Mouse (Mus musculus) heart, adult 8-10 months (tissue): ENCODE measurements around the gene Tspan1. TPM values are rescaled to one million over a fixed set of nuclear protein-coding genes. Genes with fewer than 3 reads are reported as not detected.

Source experiments
- DNase-seq: peaks from one replicate; pipeline ENCODE4 v3.0.0; 2022; ENCODE audit warnings: low spot score
- total RNA-seq, 4 experiments: library from RNA; stranded (reverse); gene quantifications; 2 replicates each; pipeline ENCODE4 v1.2.4; 2022

Tspan1 gene
- total RNA-seq, 4 experiments from 2014 or later = 0.55 TPM; not detected in 3

- DNase-seq = no peak
Observed at GRCm38 (mm10) chr4:116127956-116128355, 39.4 kb downstream of the Tspan1 start.

DNA sequence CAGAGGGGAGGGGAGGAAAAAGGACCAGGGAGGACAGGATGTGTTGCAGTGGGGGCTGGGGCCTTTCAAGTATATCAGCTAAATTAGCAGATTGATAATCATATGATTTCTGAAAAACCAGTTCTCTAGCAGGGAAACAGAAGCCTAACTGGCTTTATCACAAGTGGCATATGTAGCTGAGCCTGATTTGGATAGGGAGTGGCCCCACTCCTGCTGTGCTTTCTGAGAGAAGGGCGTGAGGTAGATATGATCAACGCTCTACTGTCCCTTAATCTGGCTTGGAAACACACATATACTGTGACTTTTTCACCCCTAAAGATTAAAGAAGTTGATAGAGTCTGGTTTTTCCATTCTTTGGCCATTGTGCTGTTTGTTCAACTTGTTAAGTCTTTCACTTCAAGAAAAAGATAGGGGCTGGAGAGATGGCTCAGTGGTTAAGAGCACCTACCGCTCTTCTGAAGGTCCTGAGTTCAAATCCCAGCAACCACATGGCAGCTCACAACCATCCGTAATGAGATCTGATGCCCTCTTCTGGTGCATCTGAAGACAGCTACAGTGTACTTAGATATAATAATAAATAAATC lies 41.5 kb downstream of the Tspan1 start:
- no peak for DNase-seq

- DNase-seq = peak; percentile 76
Observed at GRCm38 (mm10) chr4:116123602-116124519, 43.5 kb downstream of the Tspan1 start, which contains the start of the genes Rad54l and Pomgnt1. Gene Rad54l, minus strand, starts transcription at chr4:116123690. Gene Pomgnt1, plus strand, starts transcription at chr4:116123840.

- DNase-seq = no peak
Observed at GRCm38 (mm10) chr4:116122762-116123161, 44.6 kb downstream of the Tspan1 start.

Other genes starting within 250 kb of the Tspan1 start
- gene Dmbx1, start 227.7 kb downstream of the Tspan1 start, total RNA-seq = not detected
- under 1 TPM in 3 of 4 experiments, not detected in 1; 0.34 to 0.82 (median 0.49) TPM for gene Faah, start 149.7 kb downstream of the Tspan1 start, total RNA-seq
- gene Nsun4, start 113.7 kb downstream of the Tspan1 start, total RNA-seq = 10 to 100 TPM; 30.3 to 34.5 (median 32.7) TPM
- gene Uqcrh, start 92.5 kb downstream of the Tspan1 start, total RNA-seq = 1,000 to 10,000 TPM; 1,639 to 1,931 (median 1,745) TPM
- gene Lrrc41, start 92.3 kb downstream of the Tspan1 start, total RNA-seq = 10 to 100 TPM; 24.4 to 26.0 (median 25.7) TPM
- gene Rad54l, start 43.9 kb downstream of the Tspan1 start, total RNA-seq = under 1 TPM; 0.06 to 0.53 (median 0.17) TPM
- gene Pomgnt1, start 43.8 kb downstream of the Tspan1 start, total RNA-seq = 10 to 100 TPM; 58.8 to 63.2 (median 62.0) TPM
- gene Lurap1, start 16.3 kb downstream of the Tspan1 start, total RNA-seq = 1 to 10 TPM; 3.6 to 5.3 (median 4.9) TPM
- not detected for gene 1700042G07Rik, start 5.8 kb upstream of the Tspan1 start, total RNA-seq
- gene Gm49337, start 5.8 kb upstream of the Tspan1 start, total RNA-seq = not detected
- 10 to 100 TPM in 3 of 4 experiments, 1 to 10 TPM in 1; 8.5 to 14.9 (median 11.9) TPM for gene Pik3r3, start 54.0 kb upstream of the Tspan1 start, total RNA-seq